Mouse (Mus musculus) retina, postnatal 1 day (tissue): ENCODE measurements around the gene Dyrk1a.
A peak's percentile ranks its signal among the peaks of the same experiment; 100 is the strongest.

ENCODE experiments used
- DNase-seq: peaks from one replicate; pipeline ENCODE4 v3.0.0-alpha.2; 2012

Gene Dyrk1a

DNA sequence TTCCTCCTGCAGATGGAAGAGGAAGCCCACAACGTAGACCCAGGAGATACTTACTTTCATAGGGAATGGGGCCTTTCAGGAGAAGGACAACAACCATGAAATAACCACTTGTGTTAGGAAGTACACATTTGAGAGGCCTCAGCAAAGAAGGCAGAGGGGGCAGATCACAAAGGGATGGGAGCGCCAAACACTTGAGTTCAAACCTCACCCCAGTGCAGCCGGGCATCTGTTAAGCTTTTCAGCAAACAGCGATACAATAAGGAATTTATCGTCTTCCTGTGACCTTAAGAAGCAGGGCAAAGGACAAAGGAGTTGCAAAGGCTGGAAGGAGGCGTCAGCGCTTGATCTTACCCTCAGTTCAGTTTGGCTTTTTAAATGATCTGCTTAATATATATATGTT, 10.0 kb upstream of the Dyrk1a start:
- DNase-seq: no peak

DNA sequence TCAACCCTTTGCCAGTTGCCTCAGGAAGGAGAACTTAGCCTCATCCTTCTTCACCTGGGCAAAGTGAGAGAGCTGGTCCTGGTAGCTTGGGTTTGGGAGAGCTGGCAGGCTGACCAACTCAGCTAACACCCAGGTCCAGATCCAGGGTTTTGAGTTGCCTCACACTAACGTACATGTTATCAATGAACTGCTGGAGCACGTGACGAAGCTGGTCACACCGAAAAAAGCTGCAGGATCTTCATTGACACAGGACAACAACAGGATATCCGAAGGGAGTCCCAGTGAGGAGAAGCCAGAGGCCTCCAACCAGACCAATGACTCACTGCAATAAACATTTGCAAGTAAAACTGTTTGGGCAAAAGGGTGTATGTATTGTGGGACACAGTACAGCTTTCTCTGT, 9.2 kb upstream of the Dyrk1a start:
- no peak for DNase-seq

DNA sequence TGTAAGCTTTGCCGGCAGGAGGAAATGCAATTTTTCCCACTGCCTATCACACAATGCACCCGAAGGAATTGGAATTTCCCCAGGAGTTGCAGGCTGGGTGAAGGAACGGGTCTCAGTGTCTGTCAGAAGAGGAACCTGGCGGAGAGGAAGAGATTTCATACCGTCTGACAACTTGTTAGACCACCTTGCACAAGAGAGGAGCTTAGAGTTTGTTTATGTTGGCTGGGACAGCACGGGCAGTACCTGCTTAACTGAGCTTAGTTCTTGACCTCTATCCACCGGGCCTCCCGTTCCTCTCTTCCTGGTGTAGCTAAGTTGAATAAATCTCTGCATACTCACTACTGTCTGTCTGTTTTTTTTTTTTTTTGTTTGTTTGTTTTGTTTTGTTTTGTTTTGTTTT, 3.7 kb upstream of the Dyrk1a start:
- no peak for DNase-seq

DNA sequence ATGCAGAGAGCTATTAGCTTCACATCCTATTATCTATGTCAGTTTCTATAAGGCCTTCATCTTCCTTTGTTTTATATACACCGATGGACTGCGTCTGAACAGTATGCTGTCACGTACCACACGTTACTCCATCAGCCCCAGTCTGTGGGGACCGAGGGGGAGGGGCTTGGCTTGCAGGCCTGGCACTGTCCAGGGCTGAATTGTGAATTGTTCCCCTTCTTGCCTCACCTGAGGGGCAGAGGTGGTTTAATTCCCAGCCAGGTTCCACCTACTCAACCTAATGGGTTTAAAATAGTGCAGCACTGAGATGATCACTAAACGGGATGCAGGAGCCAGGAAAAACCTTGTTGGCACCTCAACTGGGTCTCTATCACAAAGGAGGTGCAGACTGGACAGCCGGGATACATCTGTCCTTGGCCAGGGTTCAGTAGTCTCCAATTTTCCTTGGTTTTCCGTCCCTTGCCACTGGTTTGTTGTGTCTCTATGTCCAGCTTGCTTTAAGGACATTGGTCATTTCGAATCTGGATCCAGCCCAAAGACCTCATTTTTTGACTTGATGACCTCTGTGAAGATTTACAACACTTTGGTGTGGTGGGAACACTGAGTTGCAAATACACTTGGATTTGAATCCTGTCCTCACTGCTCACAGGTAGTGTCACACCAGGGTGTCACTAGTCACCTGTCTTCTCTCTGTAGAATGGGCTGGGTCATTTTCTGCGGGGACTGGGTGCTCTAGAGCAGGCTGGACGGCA, 2.8 kb upstream of the Dyrk1a start:
- DNase-seq: no peak

DNA sequence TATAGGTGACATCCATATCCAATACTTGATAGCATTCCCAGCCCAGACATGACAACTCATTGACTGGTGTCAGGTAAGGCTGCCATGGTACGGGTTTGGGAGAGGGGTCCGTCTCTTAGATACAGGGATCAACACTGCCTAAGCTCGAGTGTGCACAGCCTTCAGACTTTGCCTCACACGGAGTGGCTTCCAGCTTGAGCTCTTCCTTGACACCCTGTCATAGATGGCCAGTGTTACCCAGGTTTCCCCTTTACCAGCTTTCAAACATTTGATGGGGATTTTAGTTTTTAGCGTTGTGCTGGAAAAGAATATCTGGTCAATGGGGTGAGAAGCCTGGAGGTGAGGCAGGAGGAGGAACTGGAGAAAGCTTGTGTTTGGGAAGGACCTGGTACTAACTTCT, 2.1 kb upstream of the Dyrk1a start:
- no peak for DNase-seq

DNA sequence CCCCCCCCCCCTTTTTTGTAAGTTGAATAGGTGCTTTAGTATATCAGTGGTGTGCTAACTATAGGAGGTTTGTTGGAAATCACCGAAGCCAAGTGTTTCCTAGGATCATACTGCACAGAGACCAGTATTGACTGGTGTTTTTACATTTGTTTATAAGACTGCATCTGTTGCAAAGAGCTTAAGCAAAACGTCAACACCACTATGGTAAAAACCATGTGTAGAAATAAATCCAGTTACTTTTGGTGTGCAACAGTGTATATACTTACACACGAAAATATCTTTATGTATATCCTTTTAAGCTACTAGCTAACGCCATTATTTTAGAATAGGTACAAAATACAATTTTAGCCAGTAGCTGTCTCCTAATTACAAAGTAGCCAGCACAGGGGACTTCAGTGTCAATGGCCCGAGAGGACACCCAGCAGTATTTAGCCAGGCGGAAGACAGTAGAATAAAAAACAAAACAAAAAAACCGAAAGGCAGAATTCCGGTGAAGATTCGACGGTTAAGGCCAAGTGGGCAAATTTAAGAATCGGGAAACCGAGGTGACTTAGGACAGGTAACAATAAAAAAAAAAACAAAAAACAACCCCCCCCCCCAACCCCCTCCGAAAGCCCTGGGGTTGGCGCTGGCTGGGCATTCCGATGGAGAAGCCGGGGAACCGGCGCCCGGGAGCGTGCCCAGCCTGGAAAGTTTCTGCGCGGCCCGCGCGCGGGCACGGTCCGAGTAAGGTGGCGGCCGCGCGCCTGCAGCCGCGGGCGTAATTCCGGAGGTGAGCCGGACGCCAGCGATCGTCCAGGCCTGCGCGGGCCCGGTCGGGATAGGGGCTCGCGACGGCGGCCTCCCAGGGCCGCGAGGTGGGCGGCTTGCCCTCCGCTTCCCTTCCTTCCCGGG, 1.2 kb upstream of the Dyrk1a start:
- DNase-seq: no peak

DNA sequence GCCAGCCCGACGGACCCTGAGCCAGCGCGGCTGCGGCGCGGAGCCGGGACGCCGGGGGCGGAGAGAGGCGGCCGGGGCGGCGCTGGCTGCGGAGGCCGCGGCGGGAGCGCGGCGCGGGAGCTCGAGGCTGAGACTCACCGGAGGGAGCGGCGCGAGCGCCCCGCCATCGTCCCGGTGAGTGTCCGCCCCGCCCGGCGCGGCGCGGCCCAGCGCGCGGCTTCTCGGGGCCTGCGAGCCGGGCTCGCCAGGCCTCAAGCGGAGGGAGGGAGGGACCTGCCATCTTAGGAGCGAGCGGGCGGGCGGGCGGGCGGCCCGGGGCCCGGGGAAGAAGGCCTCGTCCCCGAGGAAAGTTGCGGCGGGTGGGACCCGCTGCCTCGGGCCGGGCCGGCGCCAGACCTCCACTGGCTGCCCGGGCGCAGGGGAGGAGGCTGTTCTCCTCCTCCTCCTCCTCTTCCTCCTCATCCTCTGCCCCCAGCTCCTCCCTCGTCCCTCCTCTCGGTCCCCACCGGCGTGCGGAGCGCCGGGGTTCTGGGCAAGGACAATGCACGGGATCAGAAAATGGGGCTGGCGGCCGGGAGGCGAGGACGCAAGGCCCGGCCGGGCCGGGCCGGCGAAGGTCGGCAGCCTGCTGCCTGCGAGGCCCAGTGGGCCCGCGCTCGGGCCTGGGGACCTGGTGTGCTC, 691 bp downstream of the Dyrk1a start:
- peak; percentile 61 for DNase-seq

DNA sequence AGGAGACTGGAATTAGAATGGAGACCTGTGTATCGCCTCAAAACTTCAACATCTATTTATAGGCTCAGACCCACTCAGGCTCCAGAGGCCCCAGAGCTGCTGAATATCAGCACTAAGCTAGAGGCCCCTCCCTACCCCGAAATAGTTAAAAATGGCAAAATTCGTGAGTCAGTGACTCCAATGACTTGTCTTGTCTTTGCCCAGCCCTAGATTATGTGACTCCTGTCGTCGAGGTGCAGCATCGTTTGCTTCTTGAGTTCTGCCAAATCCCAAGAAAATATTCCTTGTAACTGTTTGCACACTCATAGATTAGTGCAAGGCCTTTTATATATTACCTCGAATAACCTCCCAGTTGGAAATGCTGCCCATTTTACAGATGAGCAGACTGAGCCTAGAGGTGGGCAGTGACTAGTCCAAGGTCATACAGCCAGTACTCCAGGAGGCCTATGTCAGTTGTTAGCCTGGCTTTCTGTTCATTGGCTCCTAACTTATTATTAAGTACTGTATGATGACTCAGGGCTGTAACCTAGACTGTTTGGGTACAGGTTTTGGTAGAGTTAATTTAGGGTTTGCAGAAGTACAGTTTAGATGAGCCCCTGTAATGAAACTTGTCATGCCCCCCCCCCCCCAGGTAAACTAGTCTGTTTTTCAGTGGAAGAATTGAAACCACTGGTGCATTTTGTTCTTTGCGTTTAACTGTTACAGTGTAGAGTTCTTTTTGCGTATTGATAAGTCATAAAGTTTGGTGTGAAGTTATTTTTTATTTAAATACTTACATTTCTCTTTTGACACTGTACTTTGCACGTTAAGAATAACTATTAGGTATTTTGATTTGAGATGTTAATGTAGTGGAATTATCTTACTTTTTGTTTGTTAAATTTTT, 1.5 kb downstream of the Dyrk1a start:
- no peak for DNase-seq

DNA sequence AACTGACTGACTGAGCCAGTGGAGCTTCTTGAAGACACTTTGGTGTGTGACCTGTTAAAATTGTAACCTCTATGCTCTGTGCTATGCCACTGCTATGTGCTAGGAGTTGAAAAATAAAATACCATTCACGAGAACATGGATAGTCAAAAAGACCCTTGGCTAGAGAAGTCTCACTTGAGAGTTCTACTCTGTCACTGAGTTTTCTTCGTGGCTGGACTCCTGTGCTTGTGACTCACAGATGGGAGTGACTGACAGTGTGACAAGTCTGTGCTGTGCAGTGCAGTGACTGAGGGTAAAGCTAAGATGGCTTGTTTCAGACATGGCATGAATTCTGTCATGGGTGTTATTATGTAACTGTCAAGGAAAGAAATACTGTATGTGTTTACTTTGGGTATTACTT, 2.6 kb downstream of the Dyrk1a start:
- no peak for DNase-seq

DNA sequence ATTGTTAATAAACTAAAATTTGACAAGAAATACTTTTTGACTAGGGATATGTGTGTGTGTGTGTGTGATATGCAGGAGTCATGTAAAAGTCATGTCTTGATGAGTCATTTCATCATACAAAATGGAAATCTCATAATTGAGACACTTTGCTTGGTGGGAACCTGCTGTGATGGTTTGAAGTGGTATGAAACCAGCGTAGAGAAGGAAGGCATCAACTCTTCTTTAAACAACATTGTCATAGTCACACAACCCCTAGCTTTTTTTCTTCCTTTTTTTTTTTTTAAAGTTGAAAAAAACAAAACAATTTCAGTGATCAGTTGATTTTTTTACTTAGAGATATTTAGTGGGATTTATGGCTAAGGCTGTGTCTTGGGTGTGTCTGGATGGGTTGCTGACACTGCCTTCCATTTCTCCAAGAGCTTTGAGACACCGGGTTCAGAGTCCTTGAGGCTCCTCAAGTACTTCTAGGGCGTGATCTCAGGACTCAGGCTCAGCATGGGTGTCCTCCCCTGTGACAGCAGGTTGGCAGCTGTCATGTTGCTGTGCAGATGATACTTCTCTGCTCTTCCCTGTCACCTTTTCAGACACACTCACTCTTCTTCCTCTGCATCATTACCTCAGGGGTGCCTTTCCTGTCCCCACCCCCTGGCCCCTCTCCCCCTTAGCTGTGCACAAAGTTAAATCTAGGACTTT, 4.4 kb downstream of the Dyrk1a start:
- no peak for DNase-seq

DNA sequence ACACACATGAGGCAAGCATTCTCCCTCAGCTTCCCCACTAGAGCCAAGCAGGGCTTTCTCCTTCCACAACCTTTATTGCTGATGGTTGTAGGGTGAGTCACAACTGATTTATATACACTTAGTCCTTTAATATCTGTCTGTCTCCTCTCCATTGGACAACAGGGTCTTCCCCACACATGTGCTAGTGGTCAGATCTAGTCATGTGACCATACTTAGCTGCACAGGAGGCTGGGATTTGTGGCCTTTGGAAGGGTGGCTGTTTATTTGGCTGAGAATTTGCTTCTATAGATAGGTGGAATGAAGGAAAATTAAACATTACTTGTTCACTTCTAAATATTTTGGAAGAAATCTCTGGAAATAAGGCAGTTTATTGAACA, 4.9 kb downstream of the Dyrk1a start:
- DNase-seq: peak; percentile 27

DNA sequence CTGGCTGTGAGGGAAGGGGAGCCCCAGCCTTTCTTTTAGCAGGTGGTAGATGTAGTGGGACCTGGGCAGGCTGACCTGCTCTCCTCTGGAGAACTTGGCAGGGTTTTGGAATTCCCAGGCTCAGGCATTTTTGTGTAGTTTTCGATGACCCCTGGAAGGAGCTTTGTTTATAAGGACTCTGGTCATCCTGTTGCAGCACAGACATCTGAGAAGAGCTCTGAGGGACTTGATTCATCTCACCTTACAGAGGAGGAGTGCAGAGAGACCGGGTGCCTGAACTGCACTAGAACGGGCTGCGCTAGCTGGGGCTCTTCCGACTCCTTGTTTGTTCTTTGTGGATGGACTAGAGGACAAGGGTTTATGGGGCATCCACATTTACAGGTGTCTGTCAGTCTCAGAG, 5.9 kb downstream of the Dyrk1a start:
- DNase-seq: no peak

DNA sequence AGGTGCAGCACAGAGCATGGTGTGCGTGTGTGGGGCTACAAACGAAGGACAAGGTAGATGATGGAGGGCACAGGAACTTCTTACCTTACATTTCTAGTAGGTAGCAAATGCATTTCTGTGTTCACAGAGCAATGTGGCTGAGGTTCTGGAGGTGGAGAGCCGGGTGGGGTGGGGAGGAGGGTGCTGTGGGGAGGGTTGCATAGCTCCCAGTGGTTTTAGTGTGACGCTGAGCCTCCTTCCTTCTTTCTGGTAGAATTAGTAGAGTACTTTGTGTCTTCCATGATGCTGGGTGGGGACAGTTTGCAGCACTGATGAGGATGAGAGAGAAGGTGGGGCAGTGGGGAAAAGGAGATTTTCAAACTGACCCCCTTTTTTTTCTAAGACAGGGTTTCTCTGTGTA, 9.5 kb downstream of the Dyrk1a start:
- DNase-seq: no peak

DNA sequence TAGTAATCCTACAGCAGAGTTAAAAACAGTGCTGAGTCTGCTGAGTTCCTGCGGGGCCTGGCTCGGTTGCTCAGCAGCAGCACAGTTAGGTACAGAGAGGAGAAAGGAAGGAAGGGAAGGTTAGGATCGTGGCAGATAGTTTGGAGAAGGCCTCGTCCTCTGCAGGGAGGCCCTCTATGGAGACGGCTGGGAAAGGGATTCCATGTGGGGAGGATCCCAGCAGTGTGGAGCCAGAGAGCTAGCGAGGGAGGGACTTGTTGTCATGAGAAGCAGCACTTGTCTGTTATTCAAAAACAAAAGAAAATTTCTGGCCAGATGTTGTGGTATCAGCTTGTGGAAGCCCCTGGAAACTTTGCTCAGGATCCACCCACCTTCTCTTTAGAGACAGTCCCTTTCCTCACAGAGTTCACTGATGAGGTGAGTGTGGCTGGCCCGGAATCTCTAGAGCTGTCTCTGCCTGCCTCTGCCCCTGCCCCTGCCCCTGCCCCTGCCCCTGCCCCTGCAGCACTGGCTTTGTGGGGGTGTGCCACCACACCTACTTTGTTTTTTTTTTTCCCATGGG, 11.1 kb downstream of the Dyrk1a start:
- DNase-seq: no peak

DNA sequence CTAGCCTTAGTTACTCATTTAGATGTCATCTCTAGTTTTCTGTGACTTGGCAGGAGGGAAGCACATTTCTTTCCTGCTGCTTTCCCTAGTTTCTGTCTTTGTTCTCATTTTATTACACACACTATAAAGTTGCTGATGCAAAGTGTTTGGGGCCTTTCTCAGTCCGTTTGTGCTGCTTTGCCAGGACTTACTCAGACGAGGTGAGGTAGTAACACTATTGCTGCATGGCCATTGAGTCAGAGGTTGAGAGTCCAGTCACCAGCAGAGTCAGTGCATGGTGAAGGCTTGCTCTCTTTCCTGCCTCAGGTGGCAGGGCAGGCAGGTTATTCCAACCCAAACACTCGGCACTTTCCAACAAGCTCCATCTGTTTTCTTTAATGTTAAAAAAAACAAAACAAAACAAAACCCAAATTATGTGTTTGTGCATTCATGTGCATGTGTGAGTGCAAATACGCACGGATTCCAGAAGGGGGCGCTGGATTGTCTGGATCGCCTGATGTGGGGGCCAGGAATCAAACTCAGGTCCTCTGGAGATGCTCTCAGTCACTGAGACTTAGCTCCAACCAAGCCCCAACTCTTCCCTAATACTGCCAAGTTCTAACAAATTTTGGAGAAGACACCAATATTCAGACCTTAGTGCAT, 16.7 kb downstream of the Dyrk1a start:
- no peak for DNase-seq

DNA sequence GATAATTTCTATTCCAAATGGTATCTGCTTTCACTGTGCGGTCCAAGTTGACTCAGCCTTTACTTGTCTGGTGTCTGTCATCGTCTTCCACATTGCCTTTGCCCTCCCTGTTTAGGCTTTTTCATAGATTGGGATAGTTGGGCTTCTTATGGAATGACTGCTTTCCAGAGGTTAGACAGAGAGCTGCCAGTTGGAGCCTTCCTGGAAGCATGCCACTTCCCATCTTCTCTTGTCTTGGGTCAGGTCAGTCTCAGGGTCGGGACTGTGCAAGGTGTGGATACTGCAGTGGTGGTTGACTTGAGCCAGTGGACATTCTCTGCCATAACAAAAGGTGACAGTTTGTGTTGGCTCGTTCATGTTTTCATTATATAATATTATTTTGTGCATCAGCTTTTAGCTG, 17.7 kb downstream of the Dyrk1a start:
- DNase-seq: no peak

DNA sequence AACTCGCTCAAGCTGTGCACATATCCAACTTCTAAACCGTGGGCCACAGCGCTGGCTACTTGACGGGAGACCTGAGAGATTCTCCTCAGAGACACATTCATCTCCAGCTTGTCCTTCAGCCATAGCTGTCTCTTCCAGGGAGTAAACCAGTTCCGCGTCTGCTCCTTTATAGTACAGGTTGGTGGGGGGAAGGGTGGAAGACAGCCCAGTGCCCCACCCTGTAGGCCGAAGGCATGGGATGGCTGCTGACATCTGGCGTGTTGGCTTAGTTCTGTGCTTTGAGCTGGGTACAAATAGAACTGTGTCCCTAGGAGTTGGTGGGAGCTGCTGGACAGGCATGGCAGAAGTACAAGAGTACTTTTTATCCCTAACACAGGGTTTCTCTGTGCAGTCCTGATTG, 18.4 kb downstream of the Dyrk1a start:
- DNase-seq: no peak

DNA sequence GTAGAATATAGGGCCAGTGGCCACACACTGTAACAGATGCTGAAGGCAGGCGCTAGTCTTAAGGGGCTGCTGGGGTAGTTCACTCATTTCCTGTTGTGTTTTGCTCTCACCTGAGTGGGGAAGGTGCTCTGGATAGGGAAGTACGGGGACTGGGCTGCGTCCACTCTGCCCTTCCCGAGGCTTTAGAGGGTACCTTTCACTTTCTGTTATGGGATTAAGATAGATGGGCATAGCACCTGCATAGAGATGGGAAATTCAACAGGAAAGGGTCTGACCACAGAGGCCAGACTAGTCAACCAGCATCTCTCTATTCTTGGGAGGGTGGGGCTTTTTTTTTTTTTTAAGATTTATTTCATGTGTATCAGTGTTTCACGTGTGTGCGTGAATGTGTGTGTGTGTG, 19.2 kb downstream of the Dyrk1a start:
- no peak for DNase-seq

DNA sequence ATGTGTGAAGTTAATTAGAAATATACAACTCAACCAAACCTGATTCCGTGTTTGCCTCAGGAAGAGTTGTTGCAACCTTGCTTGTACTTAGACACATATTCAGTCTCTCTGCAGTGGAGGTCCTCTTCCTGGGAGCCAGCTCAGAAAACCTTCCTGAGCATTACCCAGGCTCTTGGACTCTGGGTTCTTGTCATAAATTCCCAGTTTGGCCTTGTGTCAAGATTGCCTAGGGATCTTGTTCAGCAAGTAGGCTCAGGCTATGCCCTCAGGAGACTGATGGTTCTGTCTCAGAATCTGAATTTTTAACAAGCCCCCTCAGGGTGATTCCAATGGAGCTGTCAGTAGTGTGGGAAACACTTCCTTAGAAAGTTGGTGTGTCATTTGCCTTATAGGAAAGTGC, 19.8 kb downstream of the Dyrk1a start:
- no peak for DNase-seq

DNA sequence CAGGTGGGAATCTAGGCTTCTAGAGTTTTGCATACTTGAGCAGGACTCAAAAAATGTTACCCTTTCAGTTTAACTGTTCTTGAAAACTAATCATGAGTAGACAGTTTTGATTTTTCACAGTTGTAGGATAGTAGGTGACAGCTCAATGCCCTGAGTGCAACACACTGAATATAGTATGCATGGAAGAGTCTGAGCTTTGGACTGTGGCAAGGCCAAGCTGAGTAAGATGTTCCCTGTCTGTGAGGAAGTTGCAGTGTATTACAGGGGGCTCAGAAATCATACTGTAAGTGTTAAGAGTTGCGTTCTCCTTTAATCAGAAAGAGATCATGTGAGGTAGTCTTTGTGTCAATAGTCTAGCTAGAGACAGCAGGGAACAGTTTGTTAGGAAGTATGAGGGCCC, 20.4 kb downstream of the Dyrk1a start:
- DNase-seq: no peak

DNA sequence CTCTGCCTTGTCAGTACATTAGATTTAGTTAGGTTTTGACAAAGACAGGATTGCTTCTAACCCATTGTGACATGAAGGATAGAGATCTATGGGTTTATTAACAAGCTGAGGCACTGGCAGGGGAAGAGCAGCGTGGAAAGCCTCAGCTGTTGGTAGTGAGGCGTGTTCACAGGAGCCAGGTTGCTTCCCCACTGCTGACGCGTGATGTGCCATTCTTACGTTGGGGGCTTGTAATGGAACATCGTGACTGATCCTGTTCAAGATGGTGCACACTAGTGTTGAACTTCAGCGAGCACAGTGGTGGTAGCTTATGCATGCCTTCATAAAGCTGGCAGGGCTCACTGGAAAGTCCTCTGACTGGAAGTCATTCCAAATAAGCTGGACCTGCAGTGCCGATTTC, 21.2 kb downstream of the Dyrk1a start:
- no peak for DNase-seq
